Mouse (Mus musculus): ENCODE results near the gene C730034F03Rik. TPM values are rescaled to one million over a fixed set of nuclear protein-coding genes. Genes with fewer than 3 reads are reported as not detected.

The C730034F03Rik gene
- 6.2 and 7.2 TPM in 2 replicates for polyA plus RNA-seq (2015; fragmentation: Nextera tagmentation; extraction: Ambion mirVana)

GRCm38 (mm10) chr15:89429352-89430221 is at the start of gene C730034F03Rik, which contains the start of the genes Gm44502 and Chkb:
TSS of gene C730034F03Rik (plus strand) at chr15:89429589.
TSS of gene Gm44502 (minus strand) at chr15:89429696.
TSS of gene Chkb (minus strand) at chr15:89429908.
- under 1% methylated on average over 62 of the region's 70 CpGs for WGBS
- Histone ChIP-seq H3K4me1 (replicated peaks) (peaks cover 27% of the 10 kb centered on the region), H3K27me3 (no peaks in the 10 kb centered on the region), H3K4me2 (peak within 1 kb of the TSS; percentile 95), H3K27ac (replicated peaks) (peak within 1 kb of the TSS; percentile 97), H3K4me3 (peak within 1 kb of the TSS; percentile 80), H3K9me3 (no peaks in the 10 kb centered on the region), H3K9ac (peak within 1 kb of the TSS; percentile 75), H3K36me3 (peaks cover 22% of the 10 kb centered on the region)
- peak; percentile 94 for ATAC-seq (ENCODE audit: low FRiP score, low read depth)

GRCm38 (mm10) chr15:89384617-89385016 is 44.8 kb upstream of the C730034F03Rik start, which contains the start of gene Klhdc7b:
TSS of gene Klhdc7b (plus strand) at chr15:89384917.
- no peaks in the 10 kb centered on the region for H3K9me3 ChIP-seq
- WGBS = 93% methylated on average over 7 of the region's 7 CpGs

GRCm38 (mm10) chr15:89387127-89387526 is 42.3 kb upstream of the C730034F03Rik start:
- no peaks in the 10 kb centered on the region for H3K9me3 ChIP-seq
- 48% methylated on average over 12 of the region's 12 CpGs for WGBS

More at GRCm38 (mm10) chr15:89384617-89385016, 44.8 kb upstream of the C730034F03Rik start, which contains the start of gene Klhdc7b:
- no peak for ATAC-seq (ENCODE audit: low FRiP score, low read depth)
- no peaks in the 10 kb centered on the region for H3K36me3 ChIP-seq
- 0 out of 2 replicates have a peak, but pooled peaks cover under 1% of the 10 kb centered on the region for H3K4me1 ChIP-seq (replicated peaks)
- no peak within 1 kb of the TSS for H3K4me3 ChIP-seq
- H3K27me3 ChIP-seq = peaks cover 15% of the 10 kb centered on the region
- H3K4me2 ChIP-seq = no peak within 1 kb of the TSS
- no peak within 1 kb of the TSS for H3K27ac ChIP-seq (replicated peaks)
- H3K9ac ChIP-seq = no peak within 1 kb of the TSS

GRCm38 (mm10) chr15:89390081-89390480 is 39.3 kb upstream of the C730034F03Rik start:
- no peaks in the 10 kb centered on the region for H3K9me3 ChIP-seq

More at GRCm38 (mm10) chr15:89387127-89387526, 42.3 kb upstream of the C730034F03Rik start:
- Histone ChIP-seq H3K9ac (no peak overlapping the region), H3K27ac (replicated peaks) (no peak overlapping the region), H3K27me3 (no peaks in the 10 kb centered on the region), H3K4me2 (no peak overlapping the region), H3K4me1 (replicated peaks) (no peaks in the 10 kb centered on the region), H3K4me3 (no peak overlapping the region), H3K36me3 (no peaks in the 10 kb centered on the region)
- ATAC-seq (ENCODE audit: low FRiP score, low read depth) = no peak

GRCm38 (mm10) chr15:89396883-89397282 is 32.5 kb upstream of the C730034F03Rik start:
- H3K36me3 ChIP-seq = no peaks in the 10 kb centered on the region
- H3K27me3 ChIP-seq = no peaks in the 10 kb centered on the region
- no peak for ATAC-seq (ENCODE audit: low FRiP score, low read depth)
- no peak overlapping the region for H3K4me3 ChIP-seq
- no peak overlapping the region for H3K27ac ChIP-seq (replicated peaks)
- 89% methylated on average over 4 of the region's 4 CpGs for WGBS
- no peak overlapping the region for H3K4me2 ChIP-seq
- H3K4me1 ChIP-seq (replicated peaks) = no peaks in the 10 kb centered on the region
- H3K9me3 ChIP-seq = no peaks in the 10 kb centered on the region
- no peak overlapping the region for H3K9ac ChIP-seq

More at GRCm38 (mm10) chr15:89390081-89390480, 39.3 kb upstream of the C730034F03Rik start:
- no peaks in the 10 kb centered on the region for H3K36me3 ChIP-seq
- no peaks in the 10 kb centered on the region for H3K4me1 ChIP-seq (replicated peaks)
- H3K9ac ChIP-seq = no peak overlapping the region
- no peak overlapping the region for H3K4me3 ChIP-seq
- WGBS = 90% methylated on average over 10 of the region's 10 CpGs
- no peaks in the 10 kb centered on the region for H3K27me3 ChIP-seq
- no peak for ATAC-seq (ENCODE audit: low FRiP score, low read depth)
- no peak overlapping the region for H3K4me2 ChIP-seq
- H3K27ac ChIP-seq (replicated peaks) = no peak overlapping the region

GRCm38 (mm10) chr15:89398146-89398545 is 31.2 kb upstream of the C730034F03Rik start:
- no peaks in the 10 kb centered on the region for H3K4me1 ChIP-seq (replicated peaks)
- H3K9ac ChIP-seq = no peak overlapping the region
- WGBS = 83% methylated on average over 2 of the region's 2 CpGs
- ATAC-seq (ENCODE audit: low FRiP score, low read depth) = no peak
- no peaks in the 10 kb centered on the region for H3K9me3 ChIP-seq
- no peaks in the 10 kb centered on the region for H3K27me3 ChIP-seq
- no peak overlapping the region for H3K4me3 ChIP-seq
- H3K4me2 ChIP-seq = no peak overlapping the region
- no peak overlapping the region for H3K27ac ChIP-seq (replicated peaks)
- no peaks in the 10 kb centered on the region for H3K36me3 ChIP-seq

- Histone ChIP-seq H3K9ac (no peak overlapping the region), H3K27ac (replicated peaks) (no peak overlapping the region), H3K4me3 (no peak overlapping the region), H3K36me3 (no peaks in the 10 kb centered on the region), H3K9me3 (no peaks in the 10 kb centered on the region), H3K27me3 (no peaks in the 10 kb centered on the region), H3K4me2 (no peak overlapping the region), H3K4me1 (replicated peaks) (no peaks in the 10 kb centered on the region)
- 68% methylated on average over 1 of the region's 1 CpGs for WGBS
- ATAC-seq (ENCODE audit: low FRiP score, low read depth) = no peak
These were observed 29.7 kb upstream of the C730034F03Rik start for GRCm38 (mm10) chr15:89399716-89400115.

GRCm38 (mm10) chr15:89402471-89402870 is 26.9 kb upstream of the C730034F03Rik start:
- Histone ChIP-seq H3K36me3 (no peaks in the 10 kb centered on the region), H3K27ac (replicated peaks) (no peak overlapping the region), H3K9ac (no peak overlapping the region), H3K27me3 (no peaks in the 10 kb centered on the region), H3K9me3 (no peaks in the 10 kb centered on the region), H3K4me3 (no peak overlapping the region), H3K4me1 (replicated peaks) (no peaks in the 10 kb centered on the region), H3K4me2 (no peak overlapping the region)
- 85% methylated on average over 1 of the region's 1 CpGs for WGBS
- ATAC-seq (ENCODE audit: low FRiP score, low read depth) = no peak

- no peak overlapping the region for H3K9ac ChIP-seq
- H3K27me3 ChIP-seq = no peaks in the 10 kb centered on the region
- H3K27ac ChIP-seq (replicated peaks) = no peak overlapping the region
- no peak overlapping the region for H3K4me2 ChIP-seq
- H3K36me3 ChIP-seq = no peaks in the 10 kb centered on the region
- no peaks in the 10 kb centered on the region for H3K9me3 ChIP-seq
- H3K4me1 ChIP-seq (replicated peaks) = no peaks in the 10 kb centered on the region
- H3K4me3 ChIP-seq = no peak overlapping the region
- no peak for ATAC-seq (ENCODE audit: low FRiP score, low read depth)
- 87% methylated on average over 10 of the region's 10 CpGs for WGBS
These were observed 24.4 kb upstream of the C730034F03Rik start for GRCm38 (mm10) chr15:89404831-89405623.

GRCm38 (mm10) chr15:89406691-89407090 is 22.7 kb upstream of the C730034F03Rik start:
- no peak for ATAC-seq (ENCODE audit: low FRiP score, low read depth)

GRCm38 (mm10) chr15:89410118-89410517 is 19.3 kb upstream of the C730034F03Rik start, which contains the start of gene Syce3:
TSS of gene Syce3 (minus strand) at chr15:89410503.
- no peak within 1 kb of the TSS for H3K27ac ChIP-seq (replicated peaks)
- 86% methylated on average over 16 of the region's 24 CpGs for WGBS
- H3K36me3 ChIP-seq = no peaks in the 10 kb centered on the region
- no peak within 1 kb of the TSS for H3K4me3 ChIP-seq
- no peak for ATAC-seq (ENCODE audit: low FRiP score, low read depth)
- no peaks in the 10 kb centered on the region for H3K4me1 ChIP-seq (replicated peaks)
- no peaks in the 10 kb centered on the region for H3K9me3 ChIP-seq
- H3K9ac ChIP-seq = no peak within 1 kb of the TSS
- no peak within 1 kb of the TSS for H3K4me2 ChIP-seq
- H3K27me3 ChIP-seq = no peaks in the 10 kb centered on the region

More at GRCm38 (mm10) chr15:89406691-89407090, 22.7 kb upstream of the C730034F03Rik start:
- Histone ChIP-seq H3K36me3 (no peaks in the 10 kb centered on the region), H3K27me3 (no peaks in the 10 kb centered on the region), H3K9me3 (no peaks in the 10 kb centered on the region), H3K4me3 (no peak overlapping the region), H3K9ac (no peak overlapping the region), H3K4me2 (no peak overlapping the region), H3K27ac (replicated peaks) (no peak overlapping the region), H3K4me1 (replicated peaks) (no peaks in the 10 kb centered on the region)

All from hindbrain, embryonic 15.5 days (tissue).